Mouse (Mus musculus): ENCODE data around the gene Tuba1a.
"Not testable (repeated sequence)": the region's sequence is repeated elsewhere in the genome, so short reads cannot be mapped to it uniquely, and the experiment has no call there.

Gene Tuba1a

GRCm38 (mm10) chr15:98985982-98986715, 32.6 kb upstream of the Tuba1a start:
- no peak for DNase-seq (ENCODE audit: extremely low read depth, low read depth)

- peak; percentile 83 for DNase-seq (ENCODE audit: extremely low read depth, low read depth)
These were observed 31.9 kb upstream of the Tuba1a start for GRCm38 (mm10) chr15:98985240-98985981.

- no peak for DNase-seq (ENCODE audit: extremely low read depth, low read depth)
These were observed 31.2 kb upstream of the Tuba1a start for GRCm38 (mm10) chr15:98984681-98985080.

GRCm38 (mm10) chr15:98983431-98984081, 30.1 kb upstream of the Tuba1a start:
- DNase-seq (ENCODE audit: extremely low read depth, low read depth) = no peak

- no peak for DNase-seq (ENCODE audit: extremely low read depth, low read depth)
These were observed 28.6 kb upstream of the Tuba1a start for GRCm38 (mm10) chr15:98982100-98982499.

GRCm38 (mm10) chr15:98980012-98980614, 26.6 kb upstream of the Tuba1a start:
- no peak for DNase-seq (ENCODE audit: extremely low read depth, low read depth)

- no peak for DNase-seq (ENCODE audit: extremely low read depth, low read depth)
These were observed 25.1 kb upstream of the Tuba1a start for GRCm38 (mm10) chr15:98978409-98979172.

- DNase-seq (ENCODE audit: extremely low read depth, low read depth) = no peak
These were observed 24.4 kb upstream of the Tuba1a start for GRCm38 (mm10) chr15:98977759-98978408.

- no peak for DNase-seq (ENCODE audit: extremely low read depth, low read depth)
These were observed 23.6 kb upstream of the Tuba1a start for GRCm38 (mm10) chr15:98976763-98977758.

GRCm38 (mm10) chr15:98973015-98973614, 19.6 kb upstream of the Tuba1a start:
- DNase-seq (ENCODE audit: extremely low read depth, low read depth) = no peak

- not testable (repeated sequence) for DNase-seq (ENCODE audit: extremely low read depth, low read depth)
These were observed 18.2 kb upstream of the Tuba1a start for GRCm38 (mm10) chr15:98971576-98972320.

- DNase-seq (ENCODE audit: extremely low read depth, low read depth) = no peak
These were observed 17.6 kb upstream of the Tuba1a start for GRCm38 (mm10) chr15:98971111-98971510.

GRCm38 (mm10) chr15:98969372-98970101, 16.0 kb upstream of the Tuba1a start:
- no peak for DNase-seq (ENCODE audit: extremely low read depth, low read depth)

GRCm38 (mm10) chr15:98968701-98969371, 15.3 kb upstream of the Tuba1a start:
- no peak for DNase-seq (ENCODE audit: extremely low read depth, low read depth)

GRCm38 (mm10) chr15:98959531-98959930, 6.0 kb upstream of the Tuba1a start:
- no peak for DNase-seq (ENCODE audit: extremely low read depth, low read depth)

GRCm38 (mm10) chr15:98958901-98959420, 5.5 kb upstream of the Tuba1a start:
- no peak for DNase-seq (ENCODE audit: extremely low read depth, low read depth)

- no peak for DNase-seq (ENCODE audit: extremely low read depth, low read depth)
These were observed 4.0 kb upstream of the Tuba1a start for GRCm38 (mm10) chr15:98957475-98957874.
